Mouse (Mus musculus) midbrain, postnatal 0 days (tissue): ENCODE measurements at regions not wholly inside any gene's neighbourhood (a gene's known extent, or its start where the extent isn't known, plus 50 kb on each side); places are given as distances from the start of the nearest gene placed in this dataset.

Source experiments
- ATAC-seq: fragments of 200-750 bp; cut with Nextera tagmentation; 2 replicates; pipeline ENCODE4 v1.8.0; 2017; ENCODE audit warnings: moderate number of reproducible peaks, mild to moderate bottlenecking, moderate TSS enrichment, moderate library complexity; ENCODE audit not compliant: low FRiP score
- DNase-seq: peaks from one replicate; pipeline ENCODE4 v3.0.0-alpha.2; 2015; ENCODE audit warnings: low spot score
- H3K27ac ChIP-seq: fragments of 300-500 bp; sonication (generic); 2 replicates; pipeline ENCODE4 v1.5.1; 2014; ENCODE audit warnings: low read depth, mild to moderate bottlenecking, low read length, mixed read lengths
- H3K27me3 ChIP-seq: fragments of 300-500 bp; sonication (generic); 2 replicates; pipeline ENCODE4 v1.6.1; 2014; ENCODE audit warnings: low read length, control low read depth, mixed read lengths; ENCODE audit not compliant: insufficient read depth
- H3K36me3 ChIP-seq: fragments of 300-500 bp; sonication (generic); 2 replicates; pipeline ENCODE4 v1.6.1; 2014; ENCODE audit warnings: low read length, control low read depth, mixed read lengths; ENCODE audit not compliant: insufficient read depth
- H3K4me1 ChIP-seq: fragments of 300-500 bp; sonication (generic); 2 replicates; pipeline ENCODE4 v1.6.1; 2014; ENCODE audit warnings: mild to moderate bottlenecking, control low read depth, antibody characterized with exemption, low read length, mixed read lengths; ENCODE audit not compliant: insufficient read depth
- H3K4me2 ChIP-seq: fragments of 300-500 bp; sonication (generic); 2 replicates; pipeline ENCODE4 v1.6.1; 2014; ENCODE audit warnings: low read depth, mild to moderate bottlenecking, low read length, mixed read lengths; ENCODE audit not compliant: poor library complexity, severe bottlenecking
- H3K4me3 ChIP-seq: fragments of 300-500 bp; sonication (generic); 2 replicates; pipeline ENCODE4 v1.5.1; 2014; ENCODE audit warnings: low read depth, mild to moderate bottlenecking, low read length, moderate library complexity
- H3K9ac ChIP-seq: fragments of 300-500 bp; sonication (generic); replicated peaks from 2 replicates; pipeline ENCODE4 v1.6.1; 2014; ENCODE audit warnings: mild to moderate bottlenecking, low read length, moderate library complexity, mixed read lengths; ENCODE audit not compliant: poor library complexity, severe bottlenecking
- H3K9me3 ChIP-seq: fragments of 300-500 bp; sonication (generic); 2 replicates; pipeline ENCODE4 v1.6.1; 2016; ENCODE audit warnings: low read length, control low read depth
- CTCF ChIP-seq: IDR thresholded peaks from 2 replicates; pipeline ENCODE4 v1.5.1; 2016; ENCODE audit warnings: antibody characterized with exemption, mild to moderate bottlenecking
- WGBS: fragments of 180-500 bp; shearing (Covaris S2); extraction: QIAGEN DNeasy Blood & Tissue Kit; methylation state at CpG from one replicate; pipeline ENCODE4 v1.1.7; 2014; 5-methylcytosine and 5-hydroxymethylcytosine counted together

GRCm38 (mm10) chr7:67895166-67895565 lies 57.5 kb upstream of the Igf1r start:
- DNase-seq: no peak
- TF ChIP-seq CTCF: no peak
- WGBS: 77% methylated on average over 3 of the region's 3 CpGs
- Histone ChIP-seq H3K4me2 (no peak overlapping the region), H3K36me3 (no peaks in the 10 kb centered on the region), H3K27me3 (no peaks in the 10 kb centered on the region), H3K4me3 (no peak overlapping the region), H3K9ac (no peak overlapping the region), H3K27ac (no peak overlapping the region), H3K9me3 (no peaks in the 10 kb centered on the region), H3K4me1 (no peaks in the 10 kb centered on the region)
- ATAC-seq: no peak

GRCm38 (mm10) chr7:67892917-67893316 lies 59.7 kb upstream of the Igf1r start:
- Histone ChIP-seq H3K9ac (no peak overlapping the region), H3K4me1 (no peaks in the 10 kb centered on the region), H3K27ac (no peak overlapping the region), H3K27me3 (no peaks in the 10 kb centered on the region), H3K4me2 (no peak overlapping the region), H3K9me3 (no peaks in the 10 kb centered on the region), H3K36me3 (no peaks in the 10 kb centered on the region), H3K4me3 (no peak overlapping the region)
- DNase-seq: no peak
- no peak for ATAC-seq
- 73% methylated on average over 3 of the region's 3 CpGs for WGBS
- no peak for TF ChIP-seq CTCF

- WGBS: 81% methylated on average over 6 of the region's 6 CpGs
- Histone ChIP-seq H3K27me3 (no peaks in the 10 kb centered on the region), H3K36me3 (no peaks in the 10 kb centered on the region), H3K4me3 (no peak overlapping the region), H3K4me2 (no peak overlapping the region), H3K27ac (no peak overlapping the region), H3K9me3 (no peaks in the 10 kb centered on the region), H3K4me1 (no peaks in the 10 kb centered on the region), H3K9ac (no peak overlapping the region)
- no peak for TF ChIP-seq CTCF
- DNase-seq (no peak), ATAC-seq (no peak)
Observed at GRCm38 (mm10) chr7:67883040-67883439, 69.6 kb upstream of the Igf1r start.

- H3K36me3 ChIP-seq: no peaks in the 10 kb centered on the region
- H3K9me3 ChIP-seq: no peaks in the 10 kb centered on the region
- H3K4me3 ChIP-seq: no peak overlapping the region
- no peaks in the 10 kb centered on the region for H3K27me3 ChIP-seq
- H3K27ac ChIP-seq: no peak overlapping the region
- ATAC-seq (no peak), DNase-seq (peak; percentile 7)
- TF ChIP-seq CTCF: no peak
- H3K9ac ChIP-seq: no peak overlapping the region
- no peak overlapping the region for H3K4me2 ChIP-seq
- no peaks in the 10 kb centered on the region for H3K4me1 ChIP-seq
- 67% methylated on average over 8 of the region's 8 CpGs for WGBS
Observed at GRCm38 (mm10) chr7:67882606-67883005, 70.0 kb upstream of the Igf1r start.

GRCm38 (mm10) chr7:67878226-67878625 lies 74.4 kb upstream of the Igf1r start:
- Histone ChIP-seq H3K4me3 (no peak overlapping the region), H3K36me3 (no peaks in the 10 kb centered on the region), H3K27ac (no peak overlapping the region), H3K4me1 (no peaks in the 10 kb centered on the region), H3K27me3 (no peaks in the 10 kb centered on the region), H3K9me3 (no peaks in the 10 kb centered on the region), H3K4me2 (no peak overlapping the region), H3K9ac (no peak overlapping the region)
- WGBS: 46% methylated on average over 1 of the region's 1 CpGs
- no peak for DNase-seq
- no peak for TF ChIP-seq CTCF
- no peak for ATAC-seq

- 89% methylated on average over 3 of the region's 3 CpGs for WGBS
Observed at GRCm38 (mm10) chr7:67877587-67877986, 75.0 kb upstream of the Igf1r start.

More at GRCm38 (mm10) chr7:67877587-67877986, 75.0 kb upstream of the Igf1r start:
- Histone ChIP-seq H3K9ac (no peak overlapping the region), H3K27me3 (no peaks in the 10 kb centered on the region), H3K9me3 (no peaks in the 10 kb centered on the region), H3K4me2 (no peak overlapping the region), H3K27ac (no peak overlapping the region), H3K4me3 (no peak overlapping the region), H3K36me3 (no peaks in the 10 kb centered on the region), H3K4me1 (no peaks in the 10 kb centered on the region)
- ATAC-seq (no peak), DNase-seq (no peak)
- no peak for TF ChIP-seq CTCF
